Mouse (Mus musculus) forebrain, postnatal 0 days (tissue): Measurements from ENCODE around the gene Hspa14. TPM values are rescaled to one million over a fixed set of nuclear protein-coding genes. Genes with fewer than 3 reads are reported as not detected.

Experiments
- ATAC-seq: fragments of 200-750 bp; cut with Nextera tagmentation; 2 replicates; pipeline ENCODE4 v1.8.0; 2017; ENCODE audit warnings: mild to moderate bottlenecking, moderate library complexity
- DNase-seq: peaks from one replicate; pipeline ENCODE4 v3.0.0-alpha.2; 2015
- H3K27ac ChIP-seq: fragments of 300-500 bp; sonication (generic); 2 replicates; pipeline ENCODE4 v1.5.1; 2014; ENCODE audit warnings: low read depth, mild to moderate bottlenecking, antibody characterized with exemption, low read length, moderate library complexity, mixed read lengths
- H3K27me3 ChIP-seq: fragments of 300-500 bp; sonication (generic); 2 replicates; pipeline ENCODE4 v1.6.1; 2014; ENCODE audit warnings: mild to moderate bottlenecking, low read length, mixed read lengths; ENCODE audit not compliant: insufficient read depth
- H3K36me3 ChIP-seq: fragments of 300-500 bp; sonication (generic); 2 replicates; pipeline ENCODE4 v1.6.1; 2014; ENCODE audit warnings: mild to moderate bottlenecking, moderate library complexity; ENCODE audit not compliant: insufficient read depth
- H3K4me1 ChIP-seq: fragments of 300-500 bp; sonication (generic); 2 replicates; pipeline ENCODE4 v1.6.1; 2014; ENCODE audit warnings: antibody characterized with exemption; ENCODE audit not compliant: insufficient read depth
- H3K4me2 ChIP-seq: fragments of 300-500 bp; sonication (generic); 2 replicates; pipeline ENCODE4 v1.6.1; 2014; ENCODE audit warnings: low read depth, mild to moderate bottlenecking, moderate library complexity
- H3K4me3 ChIP-seq: fragments of 300-500 bp; sonication (generic); 2 replicates; pipeline ENCODE4 v1.5.1; 2014; ENCODE audit warnings: low read depth, low read length, mixed read lengths
- H3K9ac ChIP-seq: fragments of 300-500 bp; sonication (generic); 2 replicates; pipeline ENCODE4 v1.6.1; 2014; ENCODE audit warnings: mild to moderate bottlenecking
- H3K9me3 ChIP-seq: fragments of 300-500 bp; sonication (generic); 2 replicates; pipeline ENCODE4 v1.6.1; 2016; ENCODE audit warnings: low read length
- CTCF ChIP-seq: sonication (generic); IDR thresholded peaks from 2 replicates; pipeline ENCODE4 v1.5.1; 2016; ENCODE audit warnings: antibody characterized with exemption, control low read depth, low read depth
- WGBS: fragments of 180-500 bp; shearing (Covaris S2); extraction: QIAGEN DNeasy Blood & Tissue Kit; methylation state at CpG from one replicate; pipeline ENCODE4 v1.1.7; 2014; 5-methylcytosine and 5-hydroxymethylcytosine counted together
- polyA plus RNA-seq: library from polyadenylated mRNA; unstranded; fragments of >200 nt; fragmentation: Nextera tagmentation; extraction: Ambion mirVana; gene quantifications from 2 replicates; pipeline ENCODE4 v1.2.1, GENCODE M21; 2015
- total RNA-seq: library from RNA; depleted of rRNA; stranded (reverse); fragments of >200 nt; gene quantifications from 2 replicates; pipeline ENCODE4 v1.2.3, GENCODE M21; 2014; rRNA removed

Gene Hspa14
- total and polyA plus RNA-seq, 2 experiments from 2014 or later: 50.9 to 63.1 TPM

DNA sequence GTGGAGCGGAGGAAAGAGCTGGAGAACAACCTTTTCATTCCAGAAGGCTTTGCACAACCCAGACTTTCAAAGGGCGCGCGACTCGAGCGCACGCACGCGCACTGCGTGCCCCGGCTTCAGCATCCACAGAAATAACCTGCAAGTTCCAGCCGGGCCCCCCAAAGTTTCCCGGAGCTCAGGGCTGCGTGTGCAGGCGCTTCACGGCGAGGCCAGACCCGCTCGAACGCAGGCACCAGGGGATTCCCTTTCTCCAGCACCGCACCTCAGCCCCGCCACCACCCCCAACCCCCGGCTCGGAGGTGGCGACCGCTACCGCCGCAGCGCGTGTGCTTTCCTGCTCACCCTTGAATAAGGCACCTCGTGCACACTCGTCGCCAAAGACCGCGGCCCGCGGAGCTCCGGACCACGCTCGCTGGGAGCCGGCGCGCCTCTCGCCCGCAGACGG lies 38.2 kb downstream of the Hspa14 start:
- Histone ChIP-seq H3K27me3 (no peaks in the 10 kb centered on the region), H3K9ac (peak overlapping the region; percentile 56), H3K9me3 (no peaks in the 10 kb centered on the region), H3K4me3 (peak overlapping the region; percentile 94), H3K4me1 (peaks cover 5% of the 10 kb centered on the region; the same call in 1 of the 2 replicates), H3K27ac (peak overlapping the region; percentile 84), H3K4me2 (peak overlapping the region; percentile 53), H3K36me3 (no peaks in the 10 kb centered on the region)
- DNase-seq (peak; percentile 82), ATAC-seq (peak; percentile 84)
- WGBS: under 1% methylated on average over 46 of the region's 46 CpGs
- TF ChIP-seq CTCF: no peak

DNA sequence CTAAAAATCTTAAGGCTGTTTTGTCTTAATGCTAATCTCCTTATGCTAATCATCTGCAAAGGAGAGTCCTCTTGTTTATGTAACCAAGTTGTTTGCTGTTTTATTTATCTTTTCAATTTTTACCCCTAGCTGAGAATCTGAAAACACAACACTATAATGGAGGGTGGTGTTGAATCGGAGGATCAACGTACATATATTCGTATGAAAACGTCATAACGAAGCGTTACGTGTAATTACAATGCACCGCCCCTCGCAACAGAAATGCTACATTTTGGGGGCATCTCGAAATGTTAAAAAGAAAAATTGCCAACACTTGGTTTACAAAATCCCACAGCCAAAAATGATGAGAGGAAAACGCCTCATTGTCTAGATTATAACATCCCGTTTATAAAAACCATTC lies 38.7 kb downstream of the Hspa14 start:
- peak overlapping the region; percentile 94 for H3K4me3 ChIP-seq
- H3K9me3 ChIP-seq: no peaks in the 10 kb centered on the region
- H3K27me3 ChIP-seq: no peaks in the 10 kb centered on the region
- no peak overlapping the region for H3K27ac ChIP-seq
- H3K36me3 ChIP-seq: no peaks in the 10 kb centered on the region
- no peak for TF ChIP-seq CTCF
- ATAC-seq (no peak), DNase-seq (no peak)
- H3K9ac ChIP-seq: peak overlapping the region; percentile 56
- under 1% methylated on average over 12 of the region's 12 CpGs for WGBS
- peak overlapping the region; percentile 53 for H3K4me2 ChIP-seq
- peaks cover 5% of the 10 kb centered on the region; the same call in 1 of the 2 replicates for H3K4me1 ChIP-seq

DNA sequence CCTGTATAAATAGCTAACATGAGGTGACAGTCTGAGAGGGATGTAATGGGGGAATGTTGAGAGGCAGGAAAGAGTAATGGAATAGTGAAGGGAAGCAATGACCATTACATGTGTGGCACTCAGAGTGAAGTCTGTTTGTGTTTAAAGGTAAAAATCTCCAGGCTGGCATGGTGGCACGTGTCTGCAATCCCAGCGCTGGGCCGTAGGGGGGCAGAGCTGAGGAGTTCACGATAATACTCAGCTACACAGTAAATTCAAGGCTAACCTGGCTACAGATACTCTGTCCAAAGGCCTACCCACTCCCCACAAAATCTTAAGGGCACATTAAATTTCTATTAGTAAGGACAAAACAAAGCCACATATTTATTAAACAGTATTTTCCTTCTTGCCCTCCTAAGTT lies 56.0 kb downstream of the Hspa14 start:
- TF ChIP-seq CTCF: no peak; the same call in 1 of the 2 replicates
- no peak overlapping the region for H3K27ac ChIP-seq
- DNase-seq (no peak), ATAC-seq (no peak)
- no peaks in the 10 kb centered on the region for H3K27me3 ChIP-seq
- no peak overlapping the region for H3K4me3 ChIP-seq
- no peak overlapping the region for H3K9ac ChIP-seq
- no peaks in the 10 kb centered on the region for H3K4me1 ChIP-seq
- peaks cover 30% of the 10 kb centered on the region for H3K36me3 ChIP-seq
- no peaks in the 10 kb centered on the region for H3K9me3 ChIP-seq
- 79% methylated on average over 4 of the region's 4 CpGs for WGBS
- H3K4me2 ChIP-seq: no peak overlapping the region

GRCm38 (mm10) chr2:3453096-3453495 lies 59.5 kb downstream of the Hspa14 start:
- Histone ChIP-seq H3K27me3 (no peaks in the 10 kb centered on the region), H3K27ac (no peak overlapping the region), H3K9ac (no peak overlapping the region), H3K4me2 (no peak overlapping the region), H3K4me3 (no peak overlapping the region), H3K4me1 (no peaks in the 10 kb centered on the region), H3K36me3 (peaks cover 32% of the 10 kb centered on the region), H3K9me3 (no peaks in the 10 kb centered on the region)
- no peak for ATAC-seq
- 89% methylated on average over 3 of the region's 3 CpGs for WGBS
- TF ChIP-seq CTCF: no peak
- no peak for DNase-seq

DNA sequence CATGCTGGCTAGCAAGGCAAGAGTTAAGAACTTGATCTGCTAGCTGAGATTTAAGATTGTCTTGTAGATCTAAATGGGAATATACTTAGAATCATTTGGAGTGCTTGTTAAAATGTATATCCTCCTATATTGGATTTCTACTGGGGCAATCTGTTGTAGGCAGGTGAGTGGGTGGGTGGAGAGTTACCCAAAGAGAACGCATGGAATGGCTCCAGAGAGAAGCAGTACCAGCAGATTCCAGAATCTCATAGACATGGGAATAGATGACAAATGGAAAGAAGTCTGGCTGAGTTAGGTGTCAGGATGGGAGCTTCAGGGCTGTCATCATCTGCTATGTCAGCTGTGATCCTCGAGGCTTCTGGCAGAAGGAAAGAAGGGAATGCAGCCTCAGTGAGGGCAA lies 63.2 kb downstream of the Hspa14 start:
- ATAC-seq (no peak), DNase-seq (no peak)
- H3K4me2 ChIP-seq: no peak overlapping the region
- TF ChIP-seq CTCF: no peak
- no peaks in the 10 kb centered on the region for H3K4me1 ChIP-seq
- H3K9me3 ChIP-seq: no peaks in the 10 kb centered on the region
- no peak overlapping the region for H3K27ac ChIP-seq
- no peak overlapping the region for H3K4me3 ChIP-seq
- 72% methylated on average over 2 of the region's 2 CpGs for WGBS
- no peak overlapping the region for H3K9ac ChIP-seq
- H3K36me3 ChIP-seq: peaks cover 37% of the 10 kb centered on the region
- H3K27me3 ChIP-seq: no peaks in the 10 kb centered on the region

DNA sequence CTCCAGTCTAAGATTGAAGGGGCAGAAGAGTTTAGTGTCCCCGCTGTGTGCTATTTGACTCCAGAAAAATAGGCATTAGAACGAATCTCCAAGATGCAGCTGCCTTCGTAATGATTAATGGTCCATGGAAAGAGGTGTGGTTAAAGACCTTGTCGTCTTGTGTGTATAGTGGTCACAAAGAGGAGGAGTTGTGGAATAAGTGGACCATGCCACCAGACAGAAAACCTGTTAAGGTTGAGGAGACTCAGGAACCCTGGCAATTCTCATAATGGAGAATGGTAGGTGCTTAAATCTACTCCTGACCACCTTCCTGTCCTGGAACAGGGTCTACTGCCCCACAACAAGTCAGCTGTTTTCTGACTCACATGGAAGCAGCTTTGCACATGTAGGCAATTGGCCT lies 66.6 kb downstream of the Hspa14 start:
- WGBS: 93% methylated on average over 4 of the region's 4 CpGs
- no peak overlapping the region for H3K4me3 ChIP-seq
- ATAC-seq: no peak

GRCm38 (mm10) chr2:3444206-3444605 lies 68.4 kb downstream of the Hspa14 start:
- no peak for DNase-seq
- H3K4me1 ChIP-seq: no peaks in the 10 kb centered on the region
- no peak overlapping the region for H3K27ac ChIP-seq
- 59% methylated on average over 7 of the region's 7 CpGs for WGBS
- H3K4me3 ChIP-seq: no peak overlapping the region
- no peaks in the 10 kb centered on the region for H3K27me3 ChIP-seq
- H3K9me3 ChIP-seq: no peaks in the 10 kb centered on the region
- no peak for ATAC-seq
- no peak for TF ChIP-seq CTCF
- no peak overlapping the region for H3K9ac ChIP-seq
- peaks cover 41% of the 10 kb centered on the region for H3K36me3 ChIP-seq
- H3K4me2 ChIP-seq: no peak overlapping the region

More for the DNA sequence above, 66.6 kb downstream of the Hspa14 start:
- no peak for TF ChIP-seq CTCF
- Histone ChIP-seq H3K4me2 (no peak overlapping the region), H3K9me3 (no peaks in the 10 kb centered on the region), H3K36me3 (peaks cover 41% of the 10 kb centered on the region), H3K27me3 (no peaks in the 10 kb centered on the region), H3K9ac (no peak overlapping the region), H3K4me1 (no peaks in the 10 kb centered on the region), H3K27ac (no peak overlapping the region)
- no peak for DNase-seq

Other genes with a start within 250 kb of the Hspa14 start
- gene Nmt2, start 228.6 kb downstream of the Hspa14 start, total RNA-seq: 92.8 and 94.0 TPM in 2 replicates
- 80.4 and 101 TPM in 2 replicates for gene Nmt2, start 228.6 kb downstream of the Hspa14 start, polyA plus RNA-seq
- 11.8 and 13.5 TPM in 2 replicates for gene Rpp38, start 180.2 kb downstream of the Hspa14 start, total RNA-seq
- gene Rpp38, start 180.2 kb downstream of the Hspa14 start, polyA plus RNA-seq: 9.4 and 9.8 TPM in 2 replicates
- 4.1 TPM in 1 of 2 replicates, not detected in the other for gene Acbd7, start 176.6 kb downstream of the Hspa14 start, total RNA-seq
- 4.3 and 5.7 TPM in 2 replicates for gene Acbd7, start 176.6 kb downstream of the Hspa14 start, polyA plus RNA-seq
- not detected in 2 replicates for gene Olah, start 115.6 kb downstream of the Hspa14 start, total RNA-seq
- 0.13 TPM in 1 of 2 replicates, not detected in the other for gene Olah, start 115.6 kb downstream of the Hspa14 start, polyA plus RNA-seq
- 6.4 and 13.2 TPM in 2 replicates for gene Meig1, start 90.2 kb downstream of the Hspa14 start, total RNA-seq
- 20.8 and 25.3 TPM in 2 replicates for gene Meig1, start 90.2 kb downstream of the Hspa14 start, polyA plus RNA-seq
- 8.6 and 9.5 TPM in 2 replicates for gene Dclre1c, start 88.7 kb downstream of the Hspa14 start, total RNA-seq
- gene Dclre1c, start 88.7 kb downstream of the Hspa14 start, polyA plus RNA-seq: 4.1 and 6.8 TPM in 2 replicates
- 6.8 and 12.1 TPM in 2 replicates for gene Suv39h2, start 37.8 kb downstream of the Hspa14 start, total RNA-seq
- gene Suv39h2, start 37.8 kb downstream of the Hspa14 start, polyA plus RNA-seq: 7.6 and 8.8 TPM in 2 replicates
- 8.1 and 10.8 TPM in 2 replicates for gene Gm45902, start within 50 bp of the Hspa14 start, total RNA-seq
- gene Gm45902, start within 50 bp of the Hspa14 start, polyA plus RNA-seq: 4.8 and 5.3 TPM in 2 replicates
- 0.71 and 0.92 TPM in 2 replicates for gene Cdnf, start 216 bp upstream of the Hspa14 start, total RNA-seq
- gene Cdnf, start 216 bp upstream of the Hspa14 start, polyA plus RNA-seq: 0.16 and 0.35 TPM in 2 replicates
- 60.2 and 63.4 TPM in 2 replicates for gene Fam107b, start 57.7 kb upstream of the Hspa14 start, total RNA-seq
- gene Fam107b, start 57.7 kb upstream of the Hspa14 start, polyA plus RNA-seq: 31.2 and 37.1 TPM in 2 replicates